Mouse (Mus musculus): ENCODE results near the gene Gm21987. TPM values are rescaled to one million over a fixed set of nuclear protein-coding genes. Genes with fewer than 3 reads are reported as not detected.
A peak's percentile ranks its signal among the peaks of the same experiment; 100 is the strongest.

The Gm21987 gene
- total RNA-seq, 2 experiments from 2014 or later, result not detected

DNA sequence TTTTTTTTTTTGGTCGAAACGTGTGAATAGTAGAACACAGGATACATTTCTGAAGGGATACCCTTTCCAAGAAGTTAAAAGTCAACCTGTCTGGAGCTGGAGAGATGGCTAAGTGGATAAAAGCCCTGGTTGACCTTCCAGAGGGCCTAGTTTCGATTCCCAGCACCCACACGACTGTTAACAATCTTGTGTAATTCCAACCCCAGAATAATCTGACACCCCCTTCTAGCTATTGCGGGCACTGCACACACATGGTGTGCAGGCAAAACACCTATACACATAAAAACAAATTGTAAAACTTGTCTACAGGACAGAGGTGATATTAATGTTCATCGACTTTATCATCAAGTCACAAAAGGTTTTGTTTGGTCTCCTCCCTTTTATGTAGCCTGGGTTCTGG lies 748 bp downstream of the Gm21987 start:
- no peak for DNase-seq (ENCODE audit: low spot score in 2 of 2)
- intact Hi-C loops (cut with DNase I), result loop anchor here (2.0 kb wide), 1 partner anchor 105 kb away; the partner anchor contains the start of gene Adprh

- DNase-seq (ENCODE audit: low spot score in 2 of 2), result no peak
- intact Hi-C loops (cut with DNase I), result no loop called here
Observed at GRCm38 (mm10) chr16:38348217-38348761, 1.4 kb downstream of the Gm21987 start.

- intact Hi-C loops (cut with DNase I), result no loop called here
- DNase-seq (ENCODE audit: low spot score in 2 of 2), result no peak
Observed at GRCm38 (mm10) chr16:38349881-38350280, 3.0 kb downstream of the Gm21987 start.

- intact Hi-C loops (cut with DNase I), result no loop called here
- no peak for DNase-seq (ENCODE audit: low spot score in 2 of 2)
Observed at GRCm38 (mm10) chr16:38350361-38350855, 3.6 kb downstream of the Gm21987 start.

- intact Hi-C loops (cut with DNase I), result no loop called here
- no peak for DNase-seq (ENCODE audit: low spot score in 2 of 2)
Observed at GRCm38 (mm10) chr16:38350939-38351338, 4.1 kb downstream of the Gm21987 start.

- no peak for DNase-seq (ENCODE audit: low spot score in 2 of 2)
- intact Hi-C loops (cut with DNase I), result no loop called here
Observed at GRCm38 (mm10) chr16:38352031-38352430, 5.2 kb downstream of the Gm21987 start.

DNA sequence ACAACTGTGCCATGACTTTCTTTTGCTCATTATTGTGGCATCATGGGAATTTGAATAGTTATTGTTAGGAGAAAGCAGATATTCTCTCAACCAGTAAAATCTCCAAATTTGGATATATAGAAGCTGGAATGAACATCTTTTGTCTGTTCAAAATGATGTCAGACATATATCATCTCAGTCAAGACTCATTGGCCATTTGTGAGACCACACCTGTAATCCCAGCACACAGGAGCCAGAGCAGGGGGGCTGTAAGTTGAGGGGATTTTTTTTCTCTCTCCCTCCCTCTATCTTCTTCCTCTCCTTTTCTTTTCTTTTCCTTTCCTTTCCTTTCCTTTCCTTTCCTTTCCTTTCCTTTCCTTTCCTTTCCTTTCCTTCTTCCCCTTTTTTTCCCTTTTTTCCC lies 6.0 kb downstream of the Gm21987 start:
- intact Hi-C loops (cut with DNase I), result no loop called here
- no peak for DNase-seq (ENCODE audit: low spot score in 2 of 2)

GRCm38 (mm10) chr16:38353642-38354041 lies 6.8 kb downstream of the Gm21987 start:
- intact Hi-C loops (cut with DNase I), result no loop called here
- no peak for DNase-seq (ENCODE audit: low spot score in 2 of 2)

- intact Hi-C loops (cut with DNase I), result no loop called here
Observed at GRCm38 (mm10) chr16:38354185-38354913, 7.5 kb downstream of the Gm21987 start.

GRCm38 (mm10) chr16:38358256-38358812 lies 11.5 kb downstream of the Gm21987 start:
- no peak for DNase-seq (ENCODE audit: low spot score in 2 of 2)
- intact Hi-C loops (cut with DNase I), result no loop called here

More at GRCm38 (mm10) chr16:38354185-38354913, 7.5 kb downstream of the Gm21987 start:
- DNase-seq (ENCODE audit: low spot score in 2 of 2), result no peak

DNA sequence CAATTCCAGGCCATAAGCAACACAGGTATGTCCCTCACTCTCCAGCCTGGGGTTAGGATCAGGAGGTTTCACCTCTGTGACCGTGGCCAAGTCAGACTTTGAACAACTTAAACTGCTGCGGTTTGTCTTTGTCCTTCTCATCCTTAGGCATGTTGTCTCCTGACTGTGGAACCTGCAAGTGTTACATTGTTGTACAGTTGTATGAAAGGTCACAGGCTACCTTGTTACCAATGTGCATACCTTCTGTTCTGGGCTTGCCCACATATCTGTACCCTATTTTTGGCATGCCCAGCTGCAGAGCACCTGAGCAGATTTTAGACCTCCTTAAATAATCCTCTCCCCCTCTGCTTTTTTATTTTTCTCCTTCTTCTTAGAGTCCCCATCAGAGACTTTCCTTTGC lies 12.4 kb downstream of the Gm21987 start:
- intact Hi-C loops (cut with DNase I), result no loop called here
- DNase-seq (ENCODE audit: low spot score in 2 of 2), result no peak

DNA sequence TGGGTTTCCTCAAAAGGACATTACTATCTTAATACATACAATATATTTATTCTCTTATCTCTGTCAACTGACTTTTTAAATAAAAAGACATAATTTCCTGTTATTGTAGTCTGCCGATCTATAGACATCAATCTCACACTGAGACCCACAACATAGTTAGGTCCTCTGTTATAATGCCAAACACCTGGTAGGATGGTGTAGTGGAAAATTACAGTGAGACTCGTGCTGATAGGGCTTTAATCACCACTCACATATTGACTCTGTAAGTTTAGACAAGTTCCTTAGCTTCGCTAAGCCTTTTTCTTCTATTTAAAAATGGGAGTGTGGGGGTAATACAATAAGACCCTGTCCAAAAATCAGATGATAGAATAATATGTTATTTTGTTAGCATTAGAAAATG lies 13.0 kb downstream of the Gm21987 start:
- intact Hi-C loops (cut with DNase I), result no loop called here

GRCm38 (mm10) chr16:38360317-38360716 lies 13.5 kb downstream of the Gm21987 start:
- intact Hi-C loops (cut with DNase I), result no loop called here
- no peak for DNase-seq (ENCODE audit: low spot score in 2 of 2)

More for the DNA sequence above, 13.0 kb downstream of the Gm21987 start:
- no peak for DNase-seq (ENCODE audit: low spot score in 2 of 2)

GRCm38 (mm10) chr16:38361933-38362332 lies 15.1 kb downstream of the Gm21987 start, which contains the start of gene Popdc2:
Gene Popdc2, plus strand, starts transcription at chr16:38362209.
- intact Hi-C loops (cut with DNase I), result no loop called here
- no peak for DNase-seq (ENCODE audit: low spot score in 2 of 2)

DNA sequence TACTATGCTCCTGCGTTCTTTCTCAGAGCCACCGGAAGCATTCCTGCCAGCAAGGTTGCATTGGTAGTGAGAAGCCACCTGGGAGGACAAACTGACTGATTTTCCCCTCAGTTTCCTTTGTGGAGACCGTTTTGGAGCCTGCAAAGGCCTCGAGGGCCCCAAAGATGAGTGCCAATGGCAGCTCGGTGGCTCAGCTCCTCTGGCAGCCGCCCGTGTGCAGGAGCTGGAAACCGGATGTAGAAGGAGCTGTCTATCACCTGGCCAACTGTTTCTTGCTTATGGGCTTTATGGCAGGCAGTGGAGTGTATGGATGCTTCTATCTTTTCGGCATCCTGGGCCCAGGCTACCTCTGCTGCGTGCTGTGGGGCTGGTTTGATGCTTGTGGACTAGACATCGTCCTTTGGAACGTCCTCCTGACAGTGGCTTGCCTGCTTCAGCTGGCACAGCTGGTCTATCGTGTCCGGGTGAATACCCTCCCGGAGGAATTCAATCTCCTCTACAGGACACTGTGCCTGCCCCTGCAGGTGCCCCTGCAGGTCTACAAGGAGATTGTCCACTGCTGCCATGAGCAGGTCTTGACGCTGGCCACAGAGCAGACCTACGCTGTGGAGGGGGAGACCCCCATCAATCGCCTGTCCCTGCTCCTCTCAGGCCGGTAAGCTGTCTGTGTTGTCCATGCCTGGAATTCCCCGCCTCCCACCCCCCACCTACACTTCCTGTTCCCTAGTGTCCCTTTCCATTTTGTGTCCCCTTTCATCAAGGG lies 15.8 kb downstream of the Gm21987 start:
- intact Hi-C loops (cut with DNase I), result no loop called here

GRCm38 (mm10) chr16:38363256-38363595 lies 16.4 kb downstream of the Gm21987 start:
- DNase-seq (ENCODE audit: low spot score in 2 of 2), result no peak
- intact Hi-C loops (cut with DNase I), result no loop called here

More for the DNA sequence above, 15.8 kb downstream of the Gm21987 start:
- no peak for DNase-seq (ENCODE audit: low spot score in 2 of 2)

DNA sequence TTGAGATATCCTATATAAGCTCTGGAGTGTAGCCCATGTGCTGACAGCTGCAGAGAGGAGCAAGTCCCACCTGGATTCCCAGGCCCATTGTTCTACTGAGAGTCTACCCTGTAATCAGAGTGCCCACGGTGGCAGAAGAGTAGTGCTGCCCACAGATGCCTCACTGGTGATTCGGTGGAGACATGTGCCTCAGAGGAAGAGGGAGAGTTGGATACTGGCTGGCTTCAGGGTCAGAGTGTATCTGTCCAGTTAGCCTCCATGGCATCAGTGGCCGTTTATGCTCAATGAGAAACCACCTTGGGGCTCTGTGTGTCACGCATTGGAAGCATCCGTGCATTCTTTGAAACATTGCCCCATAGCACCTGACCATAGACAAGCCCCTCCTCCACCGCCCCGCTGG lies 16.8 kb downstream of the Gm21987 start:
- DNase-seq (ENCODE audit: low spot score in 2 of 2), result no peak
- intact Hi-C loops (cut with DNase I), result no loop called here

GRCm38 (mm10) chr16:38365390-38365789 lies 18.6 kb downstream of the Gm21987 start:
- peak; percentile 24 to 38 for DNase-seq (ENCODE audit: low spot score in 2 of 2)
- intact Hi-C loops (cut with DNase I), result no loop called here

GRCm38 (mm10) chr16:38366231-38366630 lies 19.4 kb downstream of the Gm21987 start:
- peak in 1 of 2 experiments; percentile 40 for DNase-seq (ENCODE audit: low spot score in 2 of 2)
- intact Hi-C loops (cut with DNase I), result no loop called here

GRCm38 (mm10) chr16:38368336-38368735 lies 21.5 kb downstream of the Gm21987 start:
- intact Hi-C loops (cut with DNase I), result no loop called here
- peak; percentile 81 for DNase-seq (ENCODE audit: low spot score in 2 of 2)
